Mouse (Mus musculus) liver, adult 2 months (tissue): ENCODE results near the gene Psmd14. TPM values are rescaled to one million over a fixed set of nuclear protein-coding genes. Genes with fewer than 3 reads are reported as not detected.

ENCODE experiments used
- DNase-seq: peaks from one replicate; pipeline ENCODE4 v3.0.0-alpha.2; 2011; ENCODE audit warnings: low read depth, low spot score; ENCODE audit errors: extremely low read depth
- H3K27ac ChIP-seq: fragments of 200-500 bp; replicated peaks from 2 replicates; pipeline ENCODE4 v1.5.1; 2012; ENCODE audit warnings: low read depth, mild to moderate bottlenecking, control low read depth, inconsistent platforms, low read length; ENCODE audit not compliant: insufficient read depth
- H3K27me3 ChIP-seq: fragments of 200-500 bp; 2 replicates; pipeline ENCODE4 v1.6.1; 2012; ENCODE audit warnings: mild to moderate bottlenecking, moderate library complexity, low read length, inconsistent platforms; ENCODE audit not compliant: control insufficient read depth, insufficient read depth
- H3K36me3 ChIP-seq: fragments of 200-500 bp; 2 replicates; pipeline ENCODE4 v1.6.1; 2012; ENCODE audit warnings: low read length, inconsistent platforms; ENCODE audit not compliant: control insufficient read depth, insufficient read depth
- H3K4me1 ChIP-seq: fragments of 200-500 bp; 2 replicates; pipeline ENCODE4 v1.6.1; 2011; ENCODE audit warnings: low read length; ENCODE audit not compliant: control insufficient read depth, insufficient read depth
- H3K4me3 ChIP-seq: fragments of 200-500 bp; 2 replicates; pipeline ENCODE4 v1.5.1; 2011; ENCODE audit warnings: low read depth, mild to moderate bottlenecking, control low read depth, low read length, moderate library complexity; ENCODE audit not compliant: insufficient read depth
- H3K79me2 ChIP-seq: fragments of 200-500 bp; 2 replicates; pipeline ENCODE4 v1.6.1; 2012; ENCODE audit warnings: inconsistent platforms, mild to moderate bottlenecking, low read length, moderate library complexity; ENCODE audit not compliant: control insufficient read depth, insufficient read depth
- H3K9ac ChIP-seq: fragments of 200-500 bp; 2 replicates; pipeline ENCODE4 v1.6.1; 2012; ENCODE audit warnings: low read depth, mild to moderate bottlenecking, control low read depth, inconsistent platforms, low read length
- CTCF ChIP-seq: fragments of 200-500 bp; IDR thresholded peaks from 2 replicates; pipeline ENCODE4 v1.5.1; 2011; ENCODE audit warnings: low read depth, low read length, control low read depth
- POLR2A ChIP-seq: fragments of 200-500 bp; IDR thresholded peaks from 2 replicates; pipeline ENCODE4 v1.6.1; 2011; ENCODE audit warnings: low read length, control low read depth; ENCODE audit not compliant: insufficient read depth; ENCODE audit errors: extremely low read depth
- WGBS: fragments of 180-500 bp; shearing (Covaris S2); methylation state at CpG from one replicate; pipeline ENCODE4 v1.1.7; 2018; 5-methylcytosine and 5-hydroxymethylcytosine counted together
- polyA plus RNA-seq: library from polyadenylated mRNA; depleted of rRNA; stranded (reverse); fragments of >200 nt; gene quantifications from 2 replicates; pipeline ENCODE4 v1.2.3, GENCODE M21; 2012
- total RNA-seq: library from RNA; depleted of rRNA; stranded (reverse); fragments of >200 nt; gene quantifications from 2 replicates; pipeline ENCODE4 v1.2.3, GENCODE M21; 2014

Gene Psmd14
- total and polyA plus RNA-seq, 2 experiments: 11.4 to 65.1 TPM

- Histone ChIP-seq H3K79me2 (no peaks in the 10 kb centered on the region), H3K4me3 (no peak overlapping the region), H3K36me3 (no peaks in the 10 kb centered on the region), H3K4me1 (peaks cover 8% of the 10 kb centered on the region), H3K9ac (no peak overlapping the region), H3K27ac (no peak overlapping the region), H3K27me3 (peaks cover 46% of the 10 kb centered on the region)
- TF ChIP-seq POLR2A: no peak
- no peak for TF ChIP-seq CTCF
- 4% methylated on average over 22 of the region's 22 CpGs for WGBS
- DNase-seq: no peak
These were observed 95.7 kb downstream of the Psmd14 start for GRCm38 (mm10) chr2:61807151-61807550.

GRCm38 (mm10) chr2:61807781-61808180 is 96.3 kb downstream of the Psmd14 start:
- Histone ChIP-seq H3K27ac (no peak overlapping the region), H3K4me1 (peaks cover 8% of the 10 kb centered on the region), H3K27me3 (peaks cover 53% of the 10 kb centered on the region), H3K9ac (no peak overlapping the region), H3K36me3 (no peaks in the 10 kb centered on the region), H3K4me3 (no peak overlapping the region), H3K79me2 (no peaks in the 10 kb centered on the region)
- 28% methylated on average over 2 of the region's 2 CpGs for WGBS
- TF ChIP-seq POLR2A (no peak), CTCF (no peak)
- no peak for DNase-seq

GRCm38 (mm10) chr2:61808776-61809175 is 97.3 kb downstream of the Psmd14 start:
- WGBS: 6% methylated on average over 6 of the region's 6 CpGs

GRCm38 (mm10) chr2:61809381-61809780 is 97.9 kb downstream of the Psmd14 start:
- Histone ChIP-seq H3K27me3 (peaks cover 42% of the 10 kb centered on the region), H3K4me3 (no peak overlapping the region), H3K36me3 (no peaks in the 10 kb centered on the region), H3K79me2 (no peaks in the 10 kb centered on the region), H3K4me1 (peaks cover 2% of the 10 kb centered on the region), H3K9ac (no peak overlapping the region), H3K27ac (no peak overlapping the region)
- TF ChIP-seq CTCF: no peak
- 11% methylated on average over 1 of the region's 1 CpGs for WGBS
- no peak for DNase-seq

More at GRCm38 (mm10) chr2:61808776-61809175, 97.3 kb downstream of the Psmd14 start:
- Histone ChIP-seq H3K36me3 (no peaks in the 10 kb centered on the region), H3K27me3 (peaks cover 47% of the 10 kb centered on the region), H3K4me3 (no peak overlapping the region), H3K9ac (no peak overlapping the region), H3K4me1 (peaks cover 3% of the 10 kb centered on the region), H3K27ac (no peak overlapping the region), H3K79me2 (no peaks in the 10 kb centered on the region)
- TF ChIP-seq POLR2A (no peak), CTCF (no peak)
- DNase-seq: no peak

- Histone ChIP-seq H3K9ac (no peak overlapping the region), H3K4me1 (no peaks in the 10 kb centered on the region; the same call in 1 of the 2 replicates), H3K79me2 (no peaks in the 10 kb centered on the region), H3K4me3 (no peak overlapping the region), H3K36me3 (no peaks in the 10 kb centered on the region), H3K27ac (no peak overlapping the region), H3K27me3 (peaks cover 42% of the 10 kb centered on the region)
- 54% methylated on average over 4 of the region's 4 CpGs for WGBS
- no peak for TF ChIP-seq POLR2A
- no peak for TF ChIP-seq CTCF
- no peak for DNase-seq
These were observed 99.3 kb downstream of the Psmd14 start for GRCm38 (mm10) chr2:61810751-61811150.

GRCm38 (mm10) chr2:61811163-61811506 is 99.6 kb downstream of the Psmd14 start:
- no peaks in the 10 kb centered on the region for H3K79me2 ChIP-seq
- no peak overlapping the region for H3K4me3 ChIP-seq
- no peak overlapping the region for H3K27ac ChIP-seq
- no peaks in the 10 kb centered on the region; the same call in 1 of the 2 replicates for H3K4me1 ChIP-seq
- no peak for DNase-seq
- WGBS: 26% methylated on average over 8 of the region's 8 CpGs
- H3K9ac ChIP-seq: no peak overlapping the region
- H3K36me3 ChIP-seq: no peaks in the 10 kb centered on the region
- peaks cover 44% of the 10 kb centered on the region for H3K27me3 ChIP-seq
- no peak for TF ChIP-seq CTCF
- no peak for TF ChIP-seq POLR2A
